Mouse (Mus musculus) lung, adult 2 months (tissue): ENCODE measurements around the gene Spag8.

Experiments used
- CTCF ChIP-seq: fragments of 200-500 bp; IDR thresholded peaks from 2 replicates; pipeline ENCODE4 v1.5.1; 2011; ENCODE audit warnings: mild to moderate bottlenecking, low read length, control low read depth; ENCODE audit not compliant: insufficient read depth
- POLR2A ChIP-seq: fragments of 200-500 bp; IDR thresholded peaks from 2 replicates; pipeline ENCODE4 v1.6.1; 2011; ENCODE audit warnings: low read depth, mild to moderate bottlenecking, control low read depth, low read length, borderline replicate concordance; ENCODE audit errors: extremely low read depth

GRCm38 (mm10) chr4:43640076-43640475 lies 13.3 kb downstream of the Spag8 start:
- TF ChIP-seq CTCF (no peak), POLR2A (no peak)
